Mouse (Mus musculus): ENCODE data around the gene Tmem214.

DNA sequence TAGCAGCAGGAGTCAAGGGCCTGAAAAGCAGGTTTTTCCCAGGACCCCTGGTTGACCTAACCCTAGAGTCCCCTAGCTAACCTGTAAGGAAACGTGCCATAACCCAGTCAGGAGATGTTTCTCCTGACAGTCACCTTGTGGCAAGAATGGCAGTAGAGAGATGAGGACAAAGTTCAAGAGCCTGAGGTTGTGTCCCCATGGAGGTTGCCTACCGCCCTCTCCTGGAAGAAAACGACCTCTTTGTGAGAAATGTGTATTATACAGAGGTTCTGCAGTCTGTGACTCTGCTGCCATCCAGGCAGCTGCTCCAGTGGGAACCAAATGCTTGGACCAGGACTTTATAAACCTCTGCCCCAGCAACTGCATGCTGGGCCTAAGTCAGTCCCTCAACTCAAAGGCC lies 12.1 kb upstream of the Tmem214 start:
- TF ChIP-seq POLR2A (IDR thresholded peaks at IDR 0.05; ENCODE audit: borderline replicate concordance, low read depth, low read length) = no peak
- TF ChIP-seq CTCF (IDR thresholded peaks at IDR 0.05; ENCODE audit: low read depth, low read length) = 0 out of 2 replicates have a peak, but pooled peaks have one; percentile 29
